Mouse (Mus musculus): Measurements from ENCODE around the gene Nptn.
A peak's percentile ranks its signal among the peaks of the same experiment; 100 is the strongest.
"Not testable (repeated sequence)": the region's sequence is repeated elsewhere in the genome, so short reads cannot be mapped to it uniquely, and the experiment has no call there.

Nptn gene

DNA sequence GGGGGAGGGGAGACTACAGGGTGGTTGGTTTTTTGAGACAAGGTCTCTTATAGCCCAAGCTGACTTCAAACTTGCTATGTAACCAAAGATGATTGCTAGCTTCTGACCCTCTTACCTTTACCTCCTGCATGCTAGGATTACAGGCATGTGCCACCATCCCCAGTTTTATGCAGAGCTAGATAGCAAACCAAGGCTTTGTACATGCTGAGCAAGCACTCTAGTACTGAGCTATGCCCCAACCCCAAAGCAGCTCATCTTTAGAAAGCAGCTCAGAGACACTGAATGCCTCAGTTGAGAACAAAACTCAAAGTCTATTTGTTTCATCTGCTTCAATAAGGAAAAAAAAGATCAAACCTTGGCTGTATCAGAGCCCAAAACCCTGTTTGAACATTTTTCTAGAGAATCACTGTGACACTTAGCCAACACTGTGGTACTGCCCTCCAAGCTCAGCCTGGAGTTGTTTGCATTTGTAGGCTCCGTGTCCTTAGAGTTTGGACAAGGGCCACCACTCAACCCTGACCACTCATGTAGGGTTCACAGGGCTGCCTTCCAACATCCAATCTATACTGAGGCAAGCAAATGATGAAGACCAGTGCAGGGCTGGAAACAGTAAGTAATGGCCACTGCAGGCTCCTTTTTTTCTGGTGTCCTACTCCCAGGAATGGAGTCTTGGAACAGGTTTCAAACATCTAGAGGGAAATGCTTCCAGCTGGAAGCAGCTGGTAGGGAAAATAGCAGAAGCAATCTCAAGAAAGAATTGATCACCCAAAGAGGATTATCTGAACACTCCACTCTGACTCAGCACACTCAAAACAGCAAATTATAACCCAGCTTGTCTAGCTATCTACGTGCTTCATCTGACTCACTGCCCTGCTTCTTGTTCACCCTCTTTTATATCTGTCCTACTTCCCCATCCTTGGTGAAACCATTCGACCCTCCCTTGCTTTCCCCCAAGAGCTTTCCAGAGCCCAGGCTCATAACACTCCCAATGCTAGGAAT, 24.3 kb upstream of the Nptn start:
- no peak for DNase-seq (ENCODE audit: low read depth in 2 of 2, low spot score in 2 of 2)

- no peak for DNase-seq (ENCODE audit: low read depth in 2 of 2, low spot score in 2 of 2)
Observed at GRCm38 (mm10) chr9:58560211-58560610, 21.8 kb upstream of the Nptn start.

DNA sequence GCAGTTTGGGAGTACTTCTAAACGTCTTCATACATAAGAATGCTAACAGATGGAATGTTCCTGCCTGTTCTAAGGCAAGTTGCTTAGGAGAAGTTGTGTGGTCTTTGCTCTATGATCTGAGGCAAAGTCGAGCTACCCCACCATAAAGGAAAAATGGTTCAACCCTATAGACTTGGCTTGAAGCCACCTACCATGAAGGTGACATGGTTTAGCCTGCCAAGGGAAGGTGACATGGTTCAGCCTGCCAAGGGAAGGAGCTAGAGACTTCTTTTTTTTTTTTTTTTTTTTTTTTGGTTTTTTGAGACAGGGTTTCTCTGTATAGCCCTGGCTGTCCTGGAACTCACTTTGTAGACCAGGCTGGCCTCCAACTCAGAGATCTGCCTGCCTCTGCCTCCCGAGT, 16.1 kb upstream of the Nptn start:
- DNase-seq (ENCODE audit: low read depth in 2 of 2, low spot score in 2 of 2) = not testable (repeated sequence)

- DNase-seq (ENCODE audit: low read depth in 2 of 2, low spot score in 2 of 2) = peak; percentile 23 to 54
Observed at GRCm38 (mm10) chr9:58567682-58568081, 14.4 kb upstream of the Nptn start.

DNA sequence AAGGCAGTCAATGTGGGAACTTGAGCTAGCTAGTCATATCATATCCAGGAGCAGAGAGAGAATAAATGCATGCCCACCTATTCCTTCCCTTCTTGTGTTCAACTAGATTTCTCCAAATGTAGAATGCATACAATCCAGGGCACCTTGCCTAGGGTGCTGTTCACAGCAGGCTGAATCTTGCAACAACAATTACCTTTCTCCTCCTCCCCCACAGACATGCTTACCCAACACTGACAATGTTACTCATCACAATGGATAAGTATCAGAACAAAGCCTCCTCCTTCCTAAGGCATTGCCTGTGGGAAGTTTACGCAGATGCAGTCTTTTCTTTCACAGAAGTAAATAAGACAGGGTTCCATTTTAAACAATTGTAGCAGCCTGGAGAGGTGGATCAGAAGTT, 11.0 kb upstream of the Nptn start:
- no peak for DNase-seq (ENCODE audit: low read depth in 2 of 2, low spot score in 2 of 2)

- peak; percentile 42 to 59 for DNase-seq (ENCODE audit: low read depth in 2 of 2, low spot score in 2 of 2)
Observed at GRCm38 (mm10) chr9:58578669-58579068, 3.4 kb upstream of the Nptn start.

- peak; percentile 23 to 47 for DNase-seq (ENCODE audit: low read depth in 2 of 2, low spot score in 2 of 2)
Observed at GRCm38 (mm10) chr9:58580453-58581195, 1.4 kb upstream of the Nptn start.

DNA sequence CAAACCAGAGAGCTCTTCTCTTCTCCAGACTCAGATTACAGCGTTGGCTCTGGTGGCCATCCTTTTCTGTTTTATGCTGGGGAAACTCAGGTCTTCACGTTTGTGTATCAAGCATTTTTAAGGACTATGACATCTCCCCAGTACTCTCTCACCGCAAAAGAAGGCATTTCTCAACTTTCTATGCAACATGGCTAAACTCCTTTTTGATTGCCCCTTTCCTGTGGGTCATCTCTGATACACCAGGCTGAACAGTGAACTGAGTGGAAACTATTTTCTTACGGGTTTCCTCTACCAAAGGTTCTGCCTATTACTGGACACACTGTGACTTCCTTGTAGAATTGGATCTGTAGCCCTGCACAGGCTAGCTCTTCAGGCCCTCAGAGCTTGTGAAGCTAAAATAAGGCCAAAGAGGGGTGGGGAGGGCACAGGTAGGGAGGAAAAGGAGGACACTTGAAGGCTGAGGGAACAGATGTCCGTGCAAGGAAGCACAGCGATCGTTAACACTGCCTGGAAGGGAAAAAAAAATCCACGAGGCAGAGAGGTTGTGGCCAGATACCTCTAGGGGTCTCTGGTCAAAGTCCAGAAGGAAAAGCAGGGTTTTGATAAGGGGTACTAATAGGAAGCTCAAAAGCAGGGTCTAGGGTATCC, 633 bp upstream of the Nptn start:
- peak in 1 of 2 experiments; percentile 6 for DNase-seq (ENCODE audit: low read depth in 2 of 2, low spot score in 2 of 2)

- no peak for DNase-seq (ENCODE audit: low read depth in 2 of 2, low spot score in 2 of 2)
Observed at GRCm38 (mm10) chr9:58582581-58583266, 684 bp downstream of the Nptn start.

GRCm38 (mm10) chr9:58583267-58583641, 1.2 kb downstream of the Nptn start:
- DNase-seq (ENCODE audit: low read depth in 2 of 2, low spot score in 2 of 2) = peak; percentile 6 to 15

GRCm38 (mm10) chr9:58584323-58584722, 2.3 kb downstream of the Nptn start:
- no peak for DNase-seq (ENCODE audit: low read depth in 2 of 2, low spot score in 2 of 2)

DNA sequence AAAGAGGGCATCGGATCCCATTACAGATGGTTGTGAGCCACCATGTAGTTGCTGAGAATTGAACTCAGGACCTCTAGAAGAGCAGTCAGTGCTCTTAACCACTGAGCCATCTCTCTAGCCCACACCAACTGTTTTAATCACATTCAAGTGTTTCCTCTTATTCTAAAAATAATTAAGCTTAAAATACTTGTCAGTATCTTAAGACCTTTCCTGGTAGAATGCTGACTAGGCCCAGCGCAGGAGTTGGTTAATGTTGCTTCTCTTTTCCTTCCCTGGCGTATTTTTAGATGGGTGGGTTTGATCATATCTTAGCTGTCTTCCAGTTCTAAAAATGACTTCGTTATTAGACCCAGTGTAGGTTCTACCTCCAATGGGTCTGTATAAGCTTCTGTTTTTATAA, 6.6 kb downstream of the Nptn start:
- no peak for DNase-seq (ENCODE audit: low read depth in 2 of 2, low spot score in 2 of 2)

DNA sequence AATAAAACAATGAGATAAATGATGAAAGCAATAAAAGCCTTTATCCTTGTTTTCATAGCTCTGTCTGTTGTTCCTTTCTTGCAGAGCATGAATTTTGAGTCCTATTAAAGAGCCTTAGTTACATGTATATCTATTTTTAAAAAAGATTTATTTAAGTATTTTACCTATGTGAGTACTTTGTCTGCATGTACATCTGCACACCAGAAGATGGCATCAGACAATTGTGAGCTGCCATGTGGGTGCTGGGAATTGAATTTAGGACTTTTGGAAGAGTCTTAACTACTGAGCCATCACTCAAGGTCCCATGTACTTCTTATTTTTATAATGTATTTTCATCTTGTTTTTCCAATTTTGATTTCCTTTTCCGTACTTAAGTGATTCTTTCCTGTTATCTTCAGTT, 13.3 kb downstream of the Nptn start:
- DNase-seq (ENCODE audit: low read depth in 2 of 2, low spot score in 2 of 2) = no peak

- no peak for DNase-seq (ENCODE audit: low read depth in 2 of 2, low spot score in 2 of 2)
Observed at GRCm38 (mm10) chr9:58613790-58614189, 31.8 kb downstream of the Nptn start.

DNA sequence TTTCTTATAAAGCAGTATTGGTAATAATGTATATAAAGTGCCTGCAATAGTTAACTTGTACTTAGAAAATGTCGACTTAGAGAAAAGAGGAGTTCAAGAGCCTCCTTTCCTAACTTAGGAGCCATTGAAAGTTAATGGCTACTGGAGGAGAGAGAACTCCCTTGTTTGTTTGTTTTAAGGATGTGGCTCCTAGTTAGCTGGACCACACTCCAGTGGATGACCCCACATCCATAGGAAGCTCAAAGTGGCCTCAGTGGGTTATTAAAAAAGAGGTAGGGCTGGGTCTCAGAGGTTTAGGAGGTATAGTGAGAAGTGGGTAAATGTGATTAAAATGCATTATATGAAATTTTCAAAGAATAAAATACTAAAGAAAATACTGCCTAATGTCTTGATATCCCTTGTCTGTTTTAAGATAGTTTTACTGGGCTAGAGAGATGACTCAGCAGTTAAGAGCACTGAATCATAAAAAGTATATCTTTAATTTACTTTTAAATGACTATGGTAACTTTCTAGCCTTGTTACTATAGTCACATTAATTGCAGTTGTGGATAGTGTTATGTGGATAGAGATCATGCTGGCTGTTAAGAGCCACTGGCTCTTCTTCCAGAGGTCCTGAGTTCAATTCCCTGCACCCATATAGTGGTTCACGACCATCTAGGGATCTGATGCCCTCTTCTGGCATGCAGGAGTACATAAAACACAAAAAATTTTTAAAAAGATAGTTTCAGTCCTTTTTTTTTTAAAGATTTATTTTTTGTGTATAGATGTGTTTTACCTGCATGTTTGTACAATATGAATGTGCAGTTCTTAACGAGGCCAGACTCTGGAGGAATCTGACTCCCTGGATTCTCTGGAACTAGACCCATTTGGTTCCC, 33.3 kb downstream of the Nptn start:
- DNase-seq (ENCODE audit: low read depth in 2 of 2, low spot score in 2 of 2) = no peak

GRCm38 (mm10) chr9:58623009-58623408, 41.0 kb downstream of the Nptn start:
- DNase-seq (ENCODE audit: low read depth in 2 of 2, low spot score in 2 of 2) = no peak

DNA sequence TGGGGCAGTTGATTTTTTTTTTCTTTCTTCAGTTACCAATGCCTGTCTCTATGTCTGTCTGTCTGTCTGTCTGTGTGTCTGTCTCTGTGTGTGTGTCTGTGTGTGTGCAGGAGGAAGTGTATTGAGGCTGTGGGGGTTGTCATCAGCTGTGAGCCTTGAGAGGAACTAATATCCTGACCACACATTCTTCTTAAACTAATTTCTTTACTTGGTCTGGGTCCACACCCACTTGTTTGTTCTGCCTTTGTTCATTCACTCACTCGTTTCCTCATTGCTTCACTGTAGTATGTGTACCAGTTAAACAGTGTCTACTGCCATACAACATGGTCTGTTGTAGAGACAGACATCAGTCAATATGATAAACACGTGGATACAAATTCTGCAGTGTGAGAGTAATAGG, 45.2 kb downstream of the Nptn start:
- no peak for DNase-seq (ENCODE audit: low read depth in 2 of 2, low spot score in 2 of 2)

- DNase-seq (ENCODE audit: low read depth in 2 of 2, low spot score in 2 of 2) = no peak
Observed at GRCm38 (mm10) chr9:58630441-58630840, 48.4 kb downstream of the Nptn start.

- no peak for DNase-seq (ENCODE audit: low read depth in 2 of 2, low spot score in 2 of 2)
Observed at GRCm38 (mm10) chr9:58648406-58649264, 66.6 kb downstream of the Nptn start.
